Mouse (Mus musculus): ENCODE data around the gene Nfia. TPM values are rescaled to one million over a fixed set of nuclear protein-coding genes. Genes with fewer than 3 reads are reported as not detected.

Gene Nfia
- 7.4 TPM for polyA plus RNA-seq (2017; shearing (Covaris generic))

DNA sequence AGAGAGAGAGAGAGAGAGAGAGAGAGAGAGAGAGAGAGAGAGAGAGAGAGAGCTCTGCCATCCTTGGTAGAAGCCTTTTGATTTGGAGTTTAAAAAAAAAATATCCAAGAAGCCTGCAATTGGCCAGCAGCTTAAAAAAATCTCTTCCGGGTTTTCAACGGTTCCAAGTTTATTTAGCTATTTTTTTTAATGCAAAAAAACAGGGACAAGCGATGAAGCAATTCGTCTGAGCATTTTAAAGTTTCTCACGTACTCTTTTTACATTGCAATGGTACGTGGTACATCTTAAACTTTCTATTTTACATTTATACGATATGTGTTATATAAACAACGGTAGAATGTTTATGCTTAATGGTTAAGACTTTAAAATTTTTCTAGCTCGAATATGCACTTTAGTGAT, at the start of gene Nfia:
TSS of gene Nfia (plus strand) at position 94 of the 400 bp plus-strand sequence.

DNA sequence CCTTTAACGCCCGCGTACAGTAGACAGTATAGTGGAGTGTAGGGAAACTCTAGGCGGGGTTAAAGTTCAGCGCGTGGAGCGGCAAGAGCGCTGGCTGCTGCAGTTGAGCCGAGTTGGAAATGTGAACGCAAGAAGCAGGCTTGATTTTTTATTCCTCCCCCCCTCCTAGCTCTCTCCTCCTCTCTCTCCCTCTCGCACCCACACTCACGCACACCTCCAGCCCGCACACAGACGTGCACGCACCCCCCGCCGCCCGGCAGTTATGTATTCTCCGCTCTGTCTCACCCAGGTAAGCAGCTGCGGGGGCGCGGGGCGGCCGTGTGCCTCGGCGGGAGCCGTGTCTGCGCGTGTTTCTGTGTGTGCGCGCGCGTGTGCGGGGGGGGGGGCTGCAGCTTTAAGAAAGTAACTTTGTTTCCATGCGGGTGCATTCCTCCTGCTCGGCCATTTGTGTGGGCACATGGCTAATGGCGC, 5.2 kb downstream of the Nfia start, which contains the start of gene E130114P18Rik:
TSS of gene E130114P18Rik (minus strand) at position 373 of the 471 bp plus-strand sequence.

Other genes starting within 250 kb of the Nfia start
- not detected for gene E130114P18Rik, start 5.3 kb downstream of the Nfia start, polyA plus RNA-seq (2017; shearing (Covaris generic))